Mouse (Mus musculus): ENCODE data around the gene Chn2. TPM values are rescaled to one million over a fixed set of nuclear protein-coding genes. Genes with fewer than 3 reads are reported as not detected.

Chn2 gene
- polyA plus RNA-seq, 1 experiment = not detected

- TF ChIP-seq GATA1 (IDR thresholded peaks at IDR 0.05; ENCODE audit: low read length) = no peak
Observed at GRCm38 (mm10) chr6:54055387-54055786, 16.0 kb downstream of the Chn2 start.

GRCm38 (mm10) chr6:54056548-54057532 lies 17.5 kb downstream of the Chn2 start:
- no peak for TF ChIP-seq GATA1 (IDR thresholded peaks at IDR 0.05; ENCODE audit: low read length)

GRCm38 (mm10) chr6:54057661-54058060 lies 18.3 kb downstream of the Chn2 start:
- TF ChIP-seq GATA1 (IDR thresholded peaks at IDR 0.05; ENCODE audit: low read length) = no peak

- no peak for TF ChIP-seq GATA1 (IDR thresholded peaks at IDR 0.05; ENCODE audit: low read length)
Observed at GRCm38 (mm10) chr6:54058837-54059236, 19.5 kb downstream of the Chn2 start.

GRCm38 (mm10) chr6:54060258-54060657 lies 20.9 kb downstream of the Chn2 start:
- no peak for TF ChIP-seq GATA1 (IDR thresholded peaks at IDR 0.05; ENCODE audit: low read length)

GRCm38 (mm10) chr6:54061375-54061774 lies 22.0 kb downstream of the Chn2 start:
- no peak for TF ChIP-seq GATA1 (IDR thresholded peaks at IDR 0.05; ENCODE audit: low read length)

- TF ChIP-seq GATA1 (IDR thresholded peaks at IDR 0.05; ENCODE audit: low read length) = no peak
Observed at GRCm38 (mm10) chr6:54063878-54064277, 24.5 kb downstream of the Chn2 start.

GRCm38 (mm10) chr6:54067380-54067779 lies 28.0 kb downstream of the Chn2 start:
- no peak for TF ChIP-seq GATA1 (IDR thresholded peaks at IDR 0.05; ENCODE audit: low read length)

GRCm38 (mm10) chr6:54068882-54069281 lies 29.5 kb downstream of the Chn2 start:
- TF ChIP-seq GATA1 (IDR thresholded peaks at IDR 0.05; ENCODE audit: low read length) = no peak

GRCm38 (mm10) chr6:54070736-54071135 lies 31.4 kb downstream of the Chn2 start:
- TF ChIP-seq GATA1 (IDR thresholded peaks at IDR 0.05; ENCODE audit: low read length) = no peak

- TF ChIP-seq GATA1 (IDR thresholded peaks at IDR 0.05; ENCODE audit: low read length) = no peak
Observed at GRCm38 (mm10) chr6:54071478-54071877, 32.1 kb downstream of the Chn2 start.

- no peak for TF ChIP-seq GATA1 (IDR thresholded peaks at IDR 0.05; ENCODE audit: low read length)
Observed at GRCm38 (mm10) chr6:54074454-54074853, 35.1 kb downstream of the Chn2 start.

- no peak for TF ChIP-seq GATA1 (IDR thresholded peaks at IDR 0.05; ENCODE audit: low read length)
Observed at GRCm38 (mm10) chr6:54075419-54075818, 36.1 kb downstream of the Chn2 start.

GRCm38 (mm10) chr6:54076625-54077024 lies 37.3 kb downstream of the Chn2 start:
- TF ChIP-seq GATA1 (IDR thresholded peaks at IDR 0.05; ENCODE audit: low read length) = no peak

GRCm38 (mm10) chr6:54078269-54078668 lies 38.9 kb downstream of the Chn2 start:
- TF ChIP-seq GATA1 (IDR thresholded peaks at IDR 0.05; ENCODE audit: low read length) = no peak

- no peak for TF ChIP-seq GATA1 (IDR thresholded peaks at IDR 0.05; ENCODE audit: low read length)
Observed at GRCm38 (mm10) chr6:54079881-54080280, 40.5 kb downstream of the Chn2 start.
